Mouse (Mus musculus) heart, adult 2 months (tissue): Measurements from ENCODE around the gene Gabbr2. TPM values are rescaled to one million over a fixed set of nuclear protein-coding genes. Genes with fewer than 3 reads are reported as not detected.
A peak's percentile ranks its signal among the peaks of the same experiment; 100 is the strongest.

ENCODE experiments used
- DNase-seq, 2 experiments: peaks; one replicate each; pipeline ENCODE4 v3.0.0; 2021
- H3K27ac ChIP-seq: fragments of 200-600 bp; 2 replicates; pipeline ENCODE4 v1.8.1; 2022
- H3K27me3 ChIP-seq: fragments of 200-500 bp; 2 replicates; pipeline ENCODE4 v1.6.1; 2012; ENCODE audit warnings: mild to moderate bottlenecking, low read length, inconsistent platforms, mixed read lengths; ENCODE audit not compliant: control insufficient read depth, insufficient read depth
- H3K36me3 ChIP-seq: fragments of 200-500 bp; 2 replicates; pipeline ENCODE4 v1.6.1; 2012; ENCODE audit warnings: low read length, inconsistent platforms; ENCODE audit not compliant: control insufficient read depth, insufficient read depth
- H3K4me1 ChIP-seq: fragments of 200-500 bp; 2 replicates; pipeline ENCODE4 v1.6.1; 2011; ENCODE audit warnings: low read length; ENCODE audit not compliant: control insufficient read depth, insufficient read depth
- H3K4me3 ChIP-seq: fragments of 200-600 bp; 2 replicates; pipeline ENCODE4 v1.8.1; 2022
- H3K79me2 ChIP-seq: fragments of 200-500 bp; replicated peaks from 2 replicates; pipeline ENCODE4 v1.6.1; 2012; ENCODE audit warnings: mild to moderate bottlenecking, inconsistent platforms, low read length, moderate library complexity, mixed read lengths; ENCODE audit not compliant: control insufficient read depth, insufficient read depth
- H3K9ac ChIP-seq: fragments of 200-500 bp; 2 replicates; pipeline ENCODE4 v1.6.1; 2012; ENCODE audit warnings: low read depth, mild to moderate bottlenecking, control low read depth, inconsistent platforms, low read length, mixed read lengths
- CTCF ChIP-seq: fragments of 200-600 bp; IDR thresholded peaks from 2 replicates; pipeline ENCODE4 v1.8.1; 2022; ENCODE audit warnings: antibody characterized with exemption, mild to moderate bottlenecking, moderate library complexity
- EP300 ChIP-seq: fragments of 200-500 bp; IDR thresholded peaks from 2 replicates; pipeline ENCODE4 v1.6.1; 2011; ENCODE audit warnings: low read depth, low read length, control low read depth; ENCODE audit not compliant: insufficient read depth
- POLR2A ChIP-seq: fragments of 200-500 bp; IDR thresholded peaks from 2 replicates; pipeline ENCODE4 v1.6.1; 2011; ENCODE audit warnings: mild to moderate bottlenecking, low read depth, low read length, control low read depth; ENCODE audit not compliant: insufficient read depth
- WGBS: fragments of 180-500 bp; shearing (Covaris S2); methylation state at CpG from one replicate; pipeline ENCODE4 v1.1.7; 2018; 5-methylcytosine and 5-hydroxymethylcytosine counted together
- intact Hi-C: fragments of 180-260 bp; cut with DNase I; formaldehyde crosslinking; loops from one replicate; pipeline ENCODE4 v1.15.1; 2025
- polyA plus RNA-seq: library from polyadenylated mRNA; depleted of rRNA; stranded (reverse); fragments of >200 nt; gene quantifications from 2 replicates; pipeline ENCODE4 v1.2.3, GENCODE M21; 2012
- total RNA-seq, 2 experiments: library from RNA; stranded (reverse); gene quantifications; 2 replicates each; pipeline ENCODE4 v1.2.3; 2021

Gene Gabbr2
- total and polyA plus RNA-seq, 3 experiments: 0.09 to 0.18 TPM; not detected in 1

DNA sequence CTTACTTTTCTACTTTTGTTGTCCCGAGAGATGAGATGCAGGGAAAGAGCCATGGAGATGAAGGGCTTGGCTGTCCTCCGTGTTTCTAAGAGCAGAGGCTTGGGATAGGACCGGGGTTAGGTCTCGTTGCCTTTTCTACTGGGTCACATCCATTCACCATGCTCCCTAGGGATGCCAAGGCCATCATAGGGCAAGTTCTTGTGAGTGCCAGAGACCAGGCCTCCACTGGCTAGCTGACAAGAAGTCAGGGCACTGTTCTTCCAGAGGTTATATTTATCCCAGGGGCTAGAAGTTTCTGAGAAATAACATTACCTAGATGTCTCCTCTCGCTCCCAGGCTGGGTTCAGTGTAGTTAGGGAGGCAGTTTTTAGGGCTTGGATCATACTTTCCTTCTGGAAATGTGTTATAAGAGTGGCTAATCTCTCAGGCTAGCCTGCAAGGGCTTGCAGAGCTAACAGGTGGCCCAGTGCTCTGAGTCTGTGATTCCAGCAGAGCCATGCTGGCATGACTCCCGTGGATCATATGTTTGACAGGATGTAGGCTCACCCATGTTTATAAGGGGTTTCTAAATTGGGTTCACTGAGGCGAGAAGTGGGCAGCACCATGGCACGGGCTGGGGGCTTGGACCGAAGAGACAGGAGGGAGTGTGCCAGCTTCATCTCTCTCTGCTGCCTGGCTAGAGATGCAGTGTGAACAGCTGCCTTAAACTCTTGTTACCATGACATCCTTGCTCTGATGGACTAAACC is 199.2 kb downstream of the Gabbr2 start:
- Histone ChIP-seq H3K4me3 (no peak overlapping the region), H3K79me2 (no peaks in the 10 kb centered on the region), H3K27ac (peak overlapping the region; percentile 60), H3K36me3 (no peaks in the 10 kb centered on the region), H3K27me3 (no peaks in the 10 kb centered on the region), H3K9ac (no peak overlapping the region), H3K4me1 (peaks cover 3% of the 10 kb centered on the region; the same call in 1 of the 2 replicates)
- DNase-seq: peak in 1 of 2 experiments; percentile 27
- TF ChIP-seq EP300: 0 out of 2 replicates have a peak, but pooled peaks have one; percentile 4
- TF ChIP-seq CTCF: no peak
- intact Hi-C loops: no loop called here
- whole genome bisulfite sequencing: 49% methylated on average over 9 of the region's 9 CpGs

DNA sequence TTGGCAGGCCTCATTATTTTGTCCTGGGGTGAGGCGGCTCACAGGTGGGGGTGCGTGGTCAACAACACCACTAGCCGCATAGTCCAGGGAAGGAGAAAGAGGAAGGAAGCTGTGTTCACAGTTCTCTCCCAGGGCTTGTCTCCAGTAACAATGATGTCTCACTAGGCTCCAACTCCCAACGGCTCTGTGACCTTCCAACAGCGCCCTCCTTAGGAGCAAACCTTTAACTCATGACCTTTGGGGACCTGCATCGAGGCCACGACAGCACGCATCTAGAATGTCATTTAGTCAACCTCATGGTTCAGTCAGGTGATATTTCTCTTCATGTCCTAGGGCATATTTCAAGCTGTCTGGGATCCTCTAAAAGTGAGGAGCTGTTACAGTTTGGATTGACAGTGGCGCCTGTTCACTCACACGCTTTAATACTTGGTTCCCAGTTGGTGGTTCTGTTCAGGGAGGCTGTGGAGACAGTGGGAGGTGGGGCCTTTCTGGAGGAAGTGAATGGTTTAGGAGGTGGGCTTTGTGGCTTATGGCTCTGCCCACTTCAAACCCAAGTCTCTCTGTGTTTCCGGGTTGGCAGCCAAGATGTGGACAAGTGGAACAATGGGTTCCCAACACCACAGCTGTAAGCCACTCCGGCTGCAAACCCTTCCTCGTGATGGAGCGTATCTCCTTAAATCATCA is 200.3 kb downstream of the Gabbr2 start:
- TF ChIP-seq CTCF: no peak
- no peak for TF ChIP-seq EP300
- TF ChIP-seq POLR2A: no peak
- no peaks in the 10 kb centered on the region for H3K27me3 ChIP-seq
- H3K4me1 ChIP-seq: peaks cover 3% of the 10 kb centered on the region; the same call in 1 of the 2 replicates
- no peak for DNase-seq
- intact Hi-C loops: no loop called here
- no peak overlapping the region for H3K4me3 ChIP-seq
- 65% methylated on average over 14 of the region's 14 CpGs for WGBS
- no peak overlapping the region for H3K27ac ChIP-seq
- no peak overlapping the region for H3K9ac ChIP-seq
- no peaks in the 10 kb centered on the region for H3K79me2 ChIP-seq
- no peaks in the 10 kb centered on the region for H3K36me3 ChIP-seq

DNA sequence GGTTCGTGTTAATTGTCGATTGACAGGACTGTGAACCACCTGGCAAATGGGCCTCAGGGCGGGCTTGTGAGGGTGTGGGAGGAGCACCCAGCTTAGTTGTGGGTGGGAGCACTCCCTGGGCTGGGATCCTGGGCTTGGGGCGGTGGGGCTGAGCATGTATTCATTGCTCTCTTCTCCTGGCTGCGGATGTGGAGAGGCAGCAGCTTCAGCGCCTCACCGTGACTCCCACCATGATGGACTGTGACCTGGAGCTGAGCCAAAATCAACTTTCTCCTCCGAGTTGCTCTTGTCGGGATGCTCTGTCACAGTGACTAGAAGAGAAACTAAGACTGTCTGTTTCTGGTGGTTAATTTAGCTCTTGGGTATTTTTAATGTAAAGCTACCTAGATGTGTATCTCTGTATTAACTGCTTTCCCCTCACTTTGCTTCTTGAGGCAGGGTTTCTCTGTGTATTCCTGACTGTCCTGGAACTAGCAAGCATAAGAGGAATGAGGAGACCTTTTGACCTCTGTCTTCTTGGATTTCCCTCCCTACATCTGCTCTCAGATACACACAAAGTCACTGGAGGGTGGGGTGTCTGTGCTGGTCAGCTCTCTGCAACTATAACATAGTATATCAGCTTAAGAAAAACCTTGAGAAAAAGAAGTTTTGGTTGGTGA is 200.9 kb downstream of the Gabbr2 start:
- intact Hi-C loops: no loop called here
- H3K4me3 ChIP-seq: no peak overlapping the region
- H3K27ac ChIP-seq: no peak overlapping the region
- no peaks in the 10 kb centered on the region for H3K79me2 ChIP-seq
- TF ChIP-seq CTCF (no peak), POLR2A (no peak), EP300 (no peak)
- no peak overlapping the region for H3K9ac ChIP-seq
- WGBS: 46% methylated on average over 9 of the region's 9 CpGs
- H3K4me1 ChIP-seq: peaks cover 3% of the 10 kb centered on the region; the same call in 1 of the 2 replicates
- H3K36me3 ChIP-seq: no peaks in the 10 kb centered on the region
- no peaks in the 10 kb centered on the region for H3K27me3 ChIP-seq
- DNase-seq: no peak

DNA sequence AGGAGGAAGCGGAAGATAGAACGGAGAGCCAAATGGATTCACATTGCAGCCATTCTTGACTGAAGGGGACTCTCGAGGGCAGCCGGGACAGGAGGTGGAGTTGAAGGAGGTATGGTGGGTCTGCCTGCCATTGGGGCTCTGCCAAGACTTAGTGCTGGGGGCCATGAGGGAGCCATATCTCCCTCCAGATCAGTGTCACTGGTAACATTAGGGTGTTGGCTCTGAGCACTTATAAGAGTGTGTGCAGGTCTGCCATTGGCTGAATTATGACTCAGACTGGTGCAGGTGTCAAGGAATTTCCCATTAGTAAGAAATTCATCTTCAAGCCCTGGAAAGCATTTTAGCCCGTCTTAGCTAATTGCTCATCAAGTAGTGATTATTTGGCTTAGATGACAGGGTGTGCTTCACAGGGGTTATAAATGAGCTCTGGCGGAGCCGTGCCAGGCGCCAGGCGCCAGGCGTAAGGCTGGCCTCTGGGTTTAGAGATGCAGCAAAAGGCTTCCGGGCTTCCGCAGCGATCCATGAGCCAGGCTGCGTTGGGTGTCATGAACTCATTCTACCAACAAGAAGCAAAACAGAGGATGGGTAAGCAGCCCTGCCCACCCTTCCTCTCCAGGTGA is 207.1 kb downstream of the Gabbr2 start:
- TF ChIP-seq EP300: no peak
- no peak for TF ChIP-seq POLR2A
- TF ChIP-seq CTCF: no peak
- H3K4me3 ChIP-seq: no peak overlapping the region
- intact Hi-C loops: no loop called here
- H3K27ac ChIP-seq: no peak overlapping the region
- no peak for DNase-seq
- H3K79me2 ChIP-seq: no peaks in the 10 kb centered on the region
- no peak overlapping the region for H3K9ac ChIP-seq
- no peaks in the 10 kb centered on the region for H3K4me1 ChIP-seq
- no peaks in the 10 kb centered on the region for H3K36me3 ChIP-seq
- 93% methylated on average over 14 of the region's 14 CpGs for WGBS
- H3K27me3 ChIP-seq: no peaks in the 10 kb centered on the region

DNA sequence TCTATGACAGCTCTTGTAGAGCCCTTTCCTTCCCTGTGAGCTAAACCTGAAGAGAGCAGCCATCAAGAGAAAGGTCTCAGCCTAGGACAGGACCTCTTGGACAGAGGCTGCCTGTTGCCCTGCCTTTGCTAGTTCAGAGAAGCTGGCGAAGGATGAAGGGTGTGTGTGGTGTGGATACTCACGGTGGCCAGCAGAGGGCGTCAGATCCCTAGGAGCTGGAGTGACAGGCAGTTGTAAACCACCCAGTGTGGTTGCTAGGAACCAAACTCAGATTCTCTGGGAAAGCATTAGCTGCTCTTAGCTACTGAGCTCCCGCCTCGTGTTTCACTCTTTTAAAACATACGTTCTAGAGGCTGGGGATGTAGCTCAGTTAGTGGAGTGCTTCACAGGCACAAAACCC is 210.6 kb downstream of the Gabbr2 start:
- no peaks in the 10 kb centered on the region for H3K27me3 ChIP-seq
- H3K4me3 ChIP-seq: no peak overlapping the region
- H3K9ac ChIP-seq: no peak overlapping the region
- no peaks in the 10 kb centered on the region for H3K79me2 ChIP-seq
- intact Hi-C loops: no loop called here
- DNase-seq: no peak
- H3K4me1 ChIP-seq: no peaks in the 10 kb centered on the region
- 65% methylated on average over 6 of the region's 6 CpGs for WGBS
- H3K27ac ChIP-seq: no peak overlapping the region
- H3K36me3 ChIP-seq: no peaks in the 10 kb centered on the region
- TF ChIP-seq CTCF: peak; percentile 44
- TF ChIP-seq POLR2A: no peak

DNA sequence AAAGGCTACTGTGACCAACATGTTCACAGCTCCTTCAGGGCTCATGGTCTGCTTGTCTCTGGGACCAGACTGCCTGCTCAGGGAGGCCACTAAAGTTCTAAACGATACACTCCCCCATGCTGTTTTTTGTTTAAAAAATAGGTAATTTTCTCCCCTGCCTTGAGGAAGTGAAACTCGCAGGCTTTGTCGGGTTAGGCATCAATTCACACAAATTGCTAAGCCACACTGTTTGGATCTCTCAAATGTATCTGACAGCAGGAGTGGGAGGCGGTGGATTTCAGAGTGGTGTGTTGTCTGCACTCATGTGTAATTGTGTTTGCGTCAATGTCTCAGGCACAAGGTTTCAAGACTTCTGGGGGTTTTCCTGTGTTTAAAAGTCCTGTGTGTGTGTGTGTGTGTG is 215.7 kb downstream of the Gabbr2 start:
- H3K4me3 ChIP-seq: no peak overlapping the region
- intact Hi-C loops: no loop called here
- no peaks in the 10 kb centered on the region for H3K36me3 ChIP-seq
- H3K4me1 ChIP-seq: no peaks in the 10 kb centered on the region
- no peak overlapping the region for H3K9ac ChIP-seq
- DNase-seq: no peak
- no peaks in the 10 kb centered on the region for H3K79me2 ChIP-seq
- WGBS: 86% methylated on average over 5 of the region's 5 CpGs
- no peaks in the 10 kb centered on the region for H3K27me3 ChIP-seq
- no peak overlapping the region for H3K27ac ChIP-seq
- TF ChIP-seq POLR2A: no peak
- TF ChIP-seq CTCF: no peak
- no peak for TF ChIP-seq EP300
